Comparison of ENCODE assay signal across 35 mouse cellular contexts in genomic region chr3:37268338-37268737, GRCm38 (mm10). TPM values are rescaled to one million over a fixed set of nuclear protein-coding genes. Genes with fewer than 3 reads are reported as not detected.
DNase-seq lines count a peak whose midpoint lies in the region; ATAC-seq lines count a peak whose summit lies in the region.
"Had no signal": no experiment of that assay in that cellular context is flagged by ENCODE, and none has a peak within 500 bp of the region (broad histone marks: within the 10 kb centered on the region; RNA-seq: fewer than 3 reads in every experiment).

No protein-coding gene starts in this region.

- no peaks in the 10 kb centered on the region for H3K36me3 ChIP-seq in heart, embryonic 11.5 days (ENCODE audit: control insufficient read depth, insufficient read depth, low read length)
- H3K36me3 ChIP-seq: embryonic facial prominence, embryonic 12.5 days; hindbrain, embryonic 13.5 days; kidney, embryonic 15.5 days had no signal

- 86% methylated on average over 11 of the region's 11 CpGs for WGBS in heart, embryonic 11.5 days (ENCODE audit: insufficient replicate concordance)

- intact Hi-C loops in left cerebral cortex, postnatal 14 days (cut with DNase I): no loop called here
- intact Hi-C loops in left cerebral cortex, postnatal 10 days (cut with DNase I): no loop called here

- H3K9ac ChIP-seq in heart, embryonic 11.5 days (ENCODE audit: low read depth, low read length): no peak overlapping the region
- H3K9ac ChIP-seq: embryonic facial prominence, embryonic 12.5 days; hindbrain, embryonic 13.5 days; kidney, embryonic 15.5 days; liver, embryonic 14.5 days had no signal

- no peaks in the 10 kb centered on the region for H3K4me1 ChIP-seq in heart, embryonic 11.5 days (ENCODE audit: control insufficient read depth, insufficient read depth, low read length)
- H3K4me1 ChIP-seq: embryonic facial prominence, embryonic 12.5 days; hindbrain, embryonic 13.5 days; kidney, embryonic 15.5 days had no signal

- H3K4me2 ChIP-seq in heart, embryonic 11.5 days: no peak overlapping the region
- H3K4me2 ChIP-seq: embryonic facial prominence, embryonic 12.5 days; hindbrain, embryonic 13.5 days; kidney, embryonic 15.5 days had no signal

- no peaks in the 10 kb centered on the region for H3K27me3 ChIP-seq in heart, embryonic 11.5 days (ENCODE audit: control insufficient read depth, insufficient read depth, low read length)
- H3K27me3 ChIP-seq: embryonic facial prominence, embryonic 12.5 days; hindbrain, embryonic 13.5 days; kidney, embryonic 15.5 days had no signal

- ATAC-seq in frontal cortex, adult (ENCODE audit: low TSS enrichment): peak; percentile 91
- ATAC-seq in heart, embryonic 11.5 days (replicated peaks; ENCODE audit: insufficient number of reproducible peaks, low FRiP score, low TSS enrichment): no peak
- ATAC-seq: forebrain, embryonic 14.5 days; intestine, postnatal 0 days had no signal

- no peak overlapping the region for H3K27ac ChIP-seq in heart, embryonic 11.5 days (ENCODE audit: low read depth, low read length)
- H3K27ac ChIP-seq: embryonic facial prominence, embryonic 12.5 days; hindbrain, embryonic 13.5 days; kidney, embryonic 15.5 days; liver, embryonic 14.5 days had no signal

- no peak for DNase-seq in frontal cortex, postnatal 10 days (ENCODE audit: low spot score in 2 of 2)
- DNase-seq in left cerebral cortex, postnatal 14 days (ENCODE audit: low spot score in 2 of 2): peak; percentile 13 to 42
- no peak for DNase-seq in left cerebral cortex, postnatal 10 days (ENCODE audit: extremely low spot score in 1 of 2, low spot score in 2 of 2)
- peak; percentile 38 for DNase-seq in right cerebral cortex, postnatal 25 days
- no peak for DNase-seq in right cerebral cortex, postnatal 4 days
- DNase-seq in right cerebral cortex, postnatal 36 days (ENCODE audit: low spot score in 2 of 2): peak; percentile 28 to 47
- DNase-seq: adrenal gland, adult 8-10 months; cerebellum, adult 9-10 months; embryo, embryonic 11 days; heart, postnatal 36 days; liver; lung, adult 2 months; lung, postnatal 14 days; midbrain, embryonic 14.5 days; thymus, postnatal 14 days had no signal

- H3K4me3 ChIP-seq in heart, embryonic 11.5 days (ENCODE audit: low read depth, low read length): no peak overlapping the region
- H3K4me3 ChIP-seq: embryonic facial prominence, embryonic 12.5 days; hindbrain, embryonic 13.5 days; kidney, embryonic 15.5 days had no signal

- H3K9me3 ChIP-seq in heart, embryonic 11.5 days (replicated peaks; ENCODE audit: control insufficient read depth, low read length): no peaks in the 10 kb centered on the region
- H3K9me3 ChIP-seq: embryonic facial prominence, embryonic 12.5 days; hindbrain, embryonic 13.5 days; kidney, embryonic 15.5 days had no signal

RNA-seq across cellular contexts. Expression of gene Il21, which starts 35.9 kb away (rescaled TPM):
- under 1 TPM in 1 of 2 experiments, not detected in 1; 0.27 TPM for total RNA-seq in left cerebral cortex, postnatal 14 days (2021)
- total RNA-seq in left cerebral cortex, postnatal 10 days (2021): not detected
- not detected in 2 replicates for polyA plus RNA-seq in heart, embryonic 11.5 days (2014; fragmentation: Nextera tagmentation; extraction: Ambion mirVana)
- total RNA-seq: adrenal gland, postnatal 4 days; gastrocnemius, adult 8-10 months; heart, adult 8-10 months; heart, postnatal 36 days; left cerebral cortex, adult 18-20 months; monocyte, adult 5-6 weeks had no signal
- polyA plus RNA-seq: C2C12; embryonic facial prominence, embryonic 12.5 days; forebrain, embryonic 14.5 days; frontal cortex, adult 2 months; gonadal fat pad, adult 2 months; heart, embryonic 16.5 days; hindbrain, embryonic 13.5 days; intestine, postnatal 0 days; kidney, embryonic 15.5 days; limb, embryonic 11.5 days; liver, embryonic 14.5 days; lung, adult 2 months; midbrain, embryonic 14.5 days; neural tube, embryonic 14.5 days; stomach, embryonic 16.5 days had no signal

RNA-seq across cellular contexts. Expression of gene Bbs12, which starts 44.0 kb away (rescaled TPM):
- total RNA-seq in left cerebral cortex, postnatal 14 days (2021): 1 to 10 TPM; 4.4 to 4.9 TPM
- total RNA-seq in left cerebral cortex, postnatal 10 days (2021): 1 to 10 TPM; 4.0 to 4.5 TPM
- polyA plus RNA-seq in heart, embryonic 11.5 days (2014; fragmentation: Nextera tagmentation; extraction: Ambion mirVana): 4.7 and 5.7 TPM in 2 replicates

RNA-seq across cellular contexts. Expression of gene Cetn4, which starts 44.2 kb away (rescaled TPM):
- total RNA-seq in left cerebral cortex, postnatal 14 days (2021): 1 to 10 TPM; 5.5 to 8.3 TPM
- 1 to 10 TPM; 4.1 to 4.8 TPM for total RNA-seq in left cerebral cortex, postnatal 10 days (2021)
- polyA plus RNA-seq in heart, embryonic 11.5 days (2014; fragmentation: Nextera tagmentation; extraction: Ambion mirVana): 0.52 and 1.1 TPM in 2 replicates
- total RNA-seq: monocyte, adult 5-6 weeks had no signal

Comparison
In these comparisons a context has a peak if more than half of its experiments do, and no peak if none do; other contexts are left out.
1. DNase-seq: peak in left cerebral cortex, postnatal 14 days (2 of 2), right cerebral cortex, postnatal 25 days (single experiment) and right cerebral cortex, postnatal 36 days (2 of 2); none in frontal cortex, postnatal 10 days (0 of 2), left cerebral cortex, postnatal 10 days (0 of 2) and right cerebral cortex, postnatal 4 days (single experiment).